In genomic region chr7:127273925-127274789, GRCm38 (mm10) we compare ENCODE assay signal across 1 mouse cellular context.
A peak's percentile ranks its signal among the peaks of the same experiment; 100 is the strongest.
TF ChIP-seq lines count a peak whose summit lies in the region.

Gene Sephs2 (minus strand): TSS chr7:127274055.

TF ChIP-seq in CH12.LX, 34 proteins besides CTCF, POLR2A, EP300 and RAD21 (continued from another document):
- TF ChIP-seq NRF1 (IDR thresholded peaks at IDR 0.05; ENCODE audit: low read depth, low read length) (no peak), MAZ (IDR thresholded peaks at IDR 0.05; ENCODE audit: low read depth, low read length) (0 out of 2 replicates have a peak, but pooled peaks have one; percentile 27), HCFC1 (IDR thresholded peaks at IDR 0.05; ENCODE audit: low read depth, low read length) (peak; percentile 69), MEF2A (IDR thresholded peaks at IDR 0.05; ENCODE audit: borderline replicate concordance, low read depth, low read length) (peak; percentile 63; the same call in 1 of the 2 replicates), JUN (IDR thresholded peaks at IDR 0.05; ENCODE audit: insufficient read depth, low read depth, low read length) (no peak), PAX5 (IDR thresholded peaks at IDR 0.05; ENCODE audit: low read length) (no peak), MYC (IDR thresholded peaks at IDR 0.05; ENCODE audit: low read depth, low read length) (peak; percentile 98), JUND (conservative IDR thresholded peaks at IDR 0.05; ENCODE audit: low read depth, low read length) (no peak), ZKSCAN1 (IDR thresholded peaks at IDR 0.05; ENCODE audit: borderline replicate concordance, low read depth, low read length) (no peak), SIN3A (IDR thresholded peaks at IDR 0.05; ENCODE audit: low read length) (peak; percentile 81; the same call in 1 of the 2 replicates), CHD2 (IDR thresholded peaks at IDR 0.05; ENCODE audit: low read length) (peak; percentile 95)
